Mouse (Mus musculus) intestine, embryonic 15.5 days (tissue): Measurements from ENCODE around the gene Ralb. TPM values are rescaled to one million over a fixed set of nuclear protein-coding genes. Genes with fewer than 3 reads are reported as not detected.

Experiments
- ATAC-seq: fragments of 200-750 bp; cut with Nextera tagmentation; 2 replicates; pipeline ENCODE4 v1.8.0; 2017; ENCODE audit warnings: moderate TSS enrichment, moderate library complexity
- H3K27ac ChIP-seq: fragments of 300-500 bp; sonication (generic); 2 replicates; pipeline ENCODE4 v1.5.1; 2015; ENCODE audit warnings: mild to moderate bottlenecking, inconsistent platforms
- H3K27me3 ChIP-seq: fragments of 300-500 bp; sonication (generic); replicated peaks from 2 replicates; pipeline ENCODE4 v1.6.1; 2015; ENCODE audit warnings: inconsistent platforms
- H3K36me3 ChIP-seq: fragments of 300-500 bp; sonication (generic); 2 replicates; pipeline ENCODE4 v1.6.1; 2015; ENCODE audit warnings: inconsistent platforms
- H3K4me1 ChIP-seq: fragments of 300-500 bp; sonication (generic); replicated peaks from 2 replicates; pipeline ENCODE4 v1.6.1; 2015; ENCODE audit warnings: inconsistent platforms
- H3K4me2 ChIP-seq: fragments of 300-500 bp; sonication (generic); replicated peaks from 2 replicates; pipeline ENCODE4 v1.6.1; 2015; ENCODE audit warnings: mild to moderate bottlenecking, inconsistent platforms
- H3K4me3 ChIP-seq: fragments of 300-500 bp; sonication (generic); replicated peaks from 2 replicates; pipeline ENCODE4 v1.5.1; 2015; ENCODE audit warnings: inconsistent platforms
- H3K9ac ChIP-seq: fragments of 300-500 bp; sonication (generic); 2 replicates; pipeline ENCODE4 v1.6.1; 2015; ENCODE audit warnings: inconsistent platforms
- H3K9me3 ChIP-seq: fragments of 300-500 bp; sonication (generic); 2 replicates; pipeline ENCODE4 v1.6.1; 2016; ENCODE audit warnings: inconsistent platforms
- WGBS: fragments of 180-500 bp; shearing (Covaris S2); methylation state at CpG from one replicate; pipeline ENCODE4 v1.1.7; 2015; 5-methylcytosine and 5-hydroxymethylcytosine counted together
- polyA plus RNA-seq: library from polyadenylated mRNA; unstranded; fragments of >200 nt; fragmentation: Nextera tagmentation; extraction: Ambion mirVana; gene quantifications from 2 replicates; pipeline ENCODE4 v1.2.1, GENCODE M21; 2015

Ralb gene
- polyA plus RNA-seq, 1 experiment from 2014 or later: 179 TPM

- Histone ChIP-seq H3K9me3 (no peaks in the 10 kb centered on the region), H3K4me2 (no peak overlapping the region), H3K4me1 (peaks cover 20% of the 10 kb centered on the region), H3K9ac (no peak overlapping the region), H3K27me3 (no peaks in the 10 kb centered on the region), H3K27ac (no peak overlapping the region), H3K4me3 (no peak overlapping the region), H3K36me3 (no peaks in the 10 kb centered on the region; the same call in 1 of the 2 replicates)
- WGBS: 64% methylated on average over 8 of the region's 8 CpGs
- no peak for ATAC-seq
Observed at GRCm38 (mm10) chr1:119501881-119502280, 2.7 kb downstream of the Ralb start.

DNA sequence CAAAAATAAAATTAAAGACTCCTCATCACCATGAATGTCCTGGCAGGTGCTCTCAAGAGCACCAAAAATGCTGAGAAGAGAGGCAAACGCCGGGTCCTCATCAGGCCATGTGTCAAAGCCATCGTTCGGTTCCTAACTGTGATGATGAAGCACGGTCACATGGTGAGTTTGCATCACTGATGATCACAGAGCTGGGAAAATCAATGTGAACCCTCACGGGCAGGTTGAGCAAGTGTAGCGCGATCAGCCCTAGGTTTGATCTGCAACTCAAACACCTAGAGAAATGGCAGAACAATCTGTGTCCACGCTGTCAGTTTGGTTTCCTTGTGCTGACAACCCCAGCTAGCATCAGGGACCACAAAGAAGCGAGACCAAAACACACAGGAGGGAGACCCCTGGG lies 5.1 kb downstream of the Ralb start:
- Histone ChIP-seq H3K4me3 (no peak overlapping the region), H3K9me3 (no peaks in the 10 kb centered on the region), H3K27ac (no peak overlapping the region), H3K9ac (no peak overlapping the region), H3K4me2 (no peak overlapping the region), H3K4me1 (peaks cover 26% of the 10 kb centered on the region), H3K36me3 (peaks cover 2% of the 10 kb centered on the region; the same call in 1 of the 2 replicates), H3K27me3 (no peaks in the 10 kb centered on the region)
- WGBS: 86% methylated on average over 10 of the region's 10 CpGs
- ATAC-seq: no peak

DNA sequence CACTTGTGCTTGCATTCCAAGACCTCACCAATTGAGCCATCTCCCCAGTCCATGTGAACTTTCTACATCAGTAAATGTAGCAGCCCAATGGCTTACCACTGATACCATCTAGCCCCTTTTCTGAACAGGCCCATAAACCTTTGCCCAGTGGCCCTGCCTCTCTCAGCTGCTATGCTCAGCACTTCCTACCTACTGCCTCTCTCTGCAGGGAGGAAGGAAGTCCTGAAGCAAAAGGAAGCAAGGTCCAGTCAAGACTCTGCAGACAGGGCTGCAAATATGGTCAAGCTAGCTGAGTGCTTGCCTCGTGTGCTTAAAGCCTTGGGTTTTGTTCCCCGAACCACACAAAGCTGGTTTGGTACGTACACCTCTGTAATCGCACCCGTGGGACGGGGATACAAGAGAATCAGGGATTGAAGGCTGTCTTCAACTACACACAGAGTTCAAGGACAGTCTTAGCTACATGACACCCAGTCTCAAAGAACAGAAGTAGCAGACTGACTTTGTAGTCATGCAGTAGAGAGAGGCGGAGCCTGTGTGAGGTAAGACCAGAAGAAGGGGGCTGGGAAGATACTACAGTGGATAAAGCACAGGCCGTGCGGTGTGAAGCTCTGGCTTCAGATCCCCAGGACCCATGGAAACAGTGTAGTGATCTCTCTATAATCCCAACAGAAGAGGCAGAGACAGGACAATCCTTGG lies 5.9 kb downstream of the Ralb start:
- H3K27ac ChIP-seq: peak overlapping the region; percentile 30; the same call in 1 of the 2 replicates
- WGBS: 77% methylated on average over 9 of the region's 9 CpGs
- no peak overlapping the region for H3K4me2 ChIP-seq

DNA sequence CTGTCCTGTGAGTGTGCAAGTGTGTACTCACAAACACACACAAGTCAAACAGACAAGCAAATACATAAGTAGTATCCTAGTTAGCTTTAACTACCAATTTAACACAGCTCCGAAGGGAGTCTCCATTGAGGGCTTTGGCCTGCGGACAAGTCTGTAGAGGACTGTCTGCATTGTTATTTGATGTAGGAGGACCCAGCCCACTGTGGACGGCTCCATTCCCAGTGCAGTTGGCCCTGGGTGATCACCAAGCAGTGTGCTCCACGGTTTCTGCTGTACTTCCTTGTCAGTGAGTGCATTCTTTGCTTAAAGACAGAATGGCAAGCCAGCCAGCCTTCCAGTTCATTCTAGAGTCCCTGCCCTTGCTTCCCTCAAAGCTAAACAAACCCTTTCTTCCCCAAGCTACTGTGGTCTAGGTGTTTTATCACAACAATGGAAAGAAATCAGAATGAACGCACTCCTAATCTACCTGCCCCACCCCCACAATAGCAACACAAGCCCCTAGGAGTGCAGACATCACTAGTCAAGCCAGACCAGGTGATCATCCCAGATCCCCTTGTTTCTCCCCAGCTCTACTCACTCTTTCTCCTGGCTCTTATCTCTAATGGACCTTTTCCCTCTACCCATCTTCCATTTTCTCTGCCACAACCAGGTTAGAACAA lies 7.1 kb downstream of the Ralb start:
- no peak overlapping the region for H3K4me3 ChIP-seq
- no peak for ATAC-seq
- WGBS: 76% methylated on average over 5 of the region's 5 CpGs
- peaks cover 2% of the 10 kb centered on the region; the same call in 1 of the 2 replicates for H3K36me3 ChIP-seq
- H3K4me2 ChIP-seq: no peak overlapping the region
- H3K4me1 ChIP-seq: peaks cover 23% of the 10 kb centered on the region
- H3K9me3 ChIP-seq: no peaks in the 10 kb centered on the region
- no peak overlapping the region for H3K27ac ChIP-seq
- H3K9ac ChIP-seq: no peak overlapping the region
- H3K27me3 ChIP-seq: no peaks in the 10 kb centered on the region

More for the DNA sequence above, 5.9 kb downstream of the Ralb start:
- Histone ChIP-seq H3K9me3 (no peaks in the 10 kb centered on the region), H3K4me1 (peaks cover 26% of the 10 kb centered on the region), H3K27me3 (no peaks in the 10 kb centered on the region), H3K9ac (no peak overlapping the region), H3K36me3 (peaks cover 2% of the 10 kb centered on the region; the same call in 1 of the 2 replicates), H3K4me3 (no peak overlapping the region)
- peak; percentile 68 for ATAC-seq

- H3K9ac ChIP-seq: no peak overlapping the region
- WGBS: 82% methylated on average over 6 of the region's 6 CpGs
- H3K4me2 ChIP-seq: no peak overlapping the region
- no peak overlapping the region for H3K27ac ChIP-seq
- H3K27me3 ChIP-seq: no peaks in the 10 kb centered on the region
- H3K9me3 ChIP-seq: no peaks in the 10 kb centered on the region
- H3K36me3 ChIP-seq: peaks cover 2% of the 10 kb centered on the region; the same call in 1 of the 2 replicates
- ATAC-seq: no peak
- peaks cover 36% of the 10 kb centered on the region for H3K4me1 ChIP-seq
- H3K4me3 ChIP-seq: no peak overlapping the region
Observed at GRCm38 (mm10) chr1:119495396-119495775, 9.2 kb downstream of the Ralb start.

- WGBS: 94% methylated on average over 9 of the region's 9 CpGs
- Histone ChIP-seq H3K4me3 (no peak overlapping the region), H3K9ac (no peak overlapping the region), H3K4me1 (peaks cover 36% of the 10 kb centered on the region), H3K36me3 (0 out of 2 replicates have a peak, but pooled peaks cover 2% of the 10 kb centered on the region), H3K9me3 (no peaks in the 10 kb centered on the region), H3K27ac (no peak overlapping the region), H3K4me2 (no peak overlapping the region), H3K27me3 (no peaks in the 10 kb centered on the region)
- ATAC-seq: no peak
Observed at GRCm38 (mm10) chr1:119494712-119495395, 9.7 kb downstream of the Ralb start.

DNA sequence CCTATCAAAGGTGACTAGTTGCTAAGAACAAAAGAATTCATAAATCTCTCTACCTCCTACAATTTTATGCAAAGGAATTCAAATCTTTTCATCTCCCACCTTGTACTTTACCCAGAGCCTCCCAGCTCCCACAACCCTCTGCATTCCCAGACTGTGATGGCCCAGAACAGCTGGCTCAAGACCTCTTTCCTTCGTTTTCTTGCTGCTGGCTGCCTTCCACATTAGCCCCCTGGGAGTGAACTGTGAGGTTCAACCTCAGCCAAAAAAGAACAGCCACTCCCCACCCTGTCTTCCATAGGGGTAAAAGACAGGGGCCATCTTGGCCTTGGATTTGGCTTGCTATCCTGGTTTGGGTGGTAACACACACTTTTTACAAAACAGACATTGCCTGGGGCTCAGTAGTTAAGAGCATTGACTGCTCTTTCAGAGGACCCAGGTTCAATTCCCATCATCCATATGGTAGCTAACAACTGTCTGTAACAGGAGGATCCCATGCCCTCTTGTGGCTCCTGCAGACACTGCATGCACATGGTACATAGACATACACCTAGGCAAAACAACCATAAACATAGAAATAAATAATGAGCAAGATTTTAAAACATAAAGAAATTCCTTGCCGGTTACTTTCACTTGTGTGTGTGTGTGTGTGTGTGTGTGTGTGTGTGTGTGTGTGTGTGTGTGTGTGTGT lies 10.4 kb downstream of the Ralb start:
- Histone ChIP-seq H3K4me3 (no peak overlapping the region), H3K4me2 (no peak overlapping the region), H3K9me3 (no peaks in the 10 kb centered on the region), H3K36me3 (0 out of 2 replicates have a peak, but pooled peaks cover 2% of the 10 kb centered on the region), H3K27ac (no peak overlapping the region), H3K4me1 (peaks cover 36% of the 10 kb centered on the region), H3K9ac (no peak overlapping the region), H3K27me3 (no peaks in the 10 kb centered on the region)
- WGBS: 71% methylated on average over 2 of the region's 2 CpGs
- ATAC-seq: no peak

DNA sequence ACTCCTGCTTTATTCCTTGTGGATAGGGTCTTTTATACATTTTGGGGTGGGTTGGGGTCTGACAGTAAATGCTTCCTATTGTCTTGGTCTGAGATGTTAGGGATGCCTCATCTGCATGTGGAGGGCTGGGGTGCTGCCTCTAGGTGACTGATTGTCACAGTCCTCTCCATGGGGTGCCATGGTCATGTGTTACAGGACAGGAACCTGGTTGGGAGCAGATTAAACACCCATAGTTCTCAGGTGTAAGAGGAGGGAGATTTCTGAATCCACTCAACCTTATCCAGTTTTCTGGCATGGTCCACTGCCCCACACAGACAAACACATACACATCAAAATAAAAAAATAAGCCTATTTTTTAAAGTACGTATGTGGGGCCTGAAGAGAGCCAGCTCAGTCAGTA lies 12.1 kb downstream of the Ralb start:
- H3K9me3 ChIP-seq: no peaks in the 10 kb centered on the region
- no peak for ATAC-seq

DNA sequence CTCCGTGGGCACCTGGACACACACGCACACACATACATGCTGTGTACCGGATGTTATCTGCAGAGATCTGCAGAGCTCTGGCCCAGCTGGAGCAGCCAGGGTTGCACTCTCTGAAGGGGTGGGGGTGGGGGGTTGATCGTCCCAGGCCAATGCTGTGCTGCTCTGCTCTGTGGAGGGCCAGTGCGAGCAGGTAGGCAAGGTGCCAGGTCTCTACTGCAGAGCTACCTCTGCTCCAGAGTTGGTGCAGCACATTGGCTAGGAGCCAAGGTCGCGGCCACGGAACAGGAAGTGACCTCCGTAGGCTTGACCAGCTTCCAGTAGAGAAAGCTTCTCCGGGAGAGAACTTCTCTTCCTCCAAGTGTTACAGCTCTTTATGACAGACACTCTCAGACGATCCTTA lies 12.5 kb downstream of the Ralb start:
- no peak overlapping the region for H3K9ac ChIP-seq
- no peak overlapping the region for H3K4me3 ChIP-seq
- H3K4me2 ChIP-seq: peak overlapping the region; percentile 40
- H3K9me3 ChIP-seq: no peaks in the 10 kb centered on the region
- 24% methylated on average over 11 of the region's 11 CpGs for WGBS
- H3K36me3 ChIP-seq: 0 out of 2 replicates have a peak, but pooled peaks cover 2% of the 10 kb centered on the region
- H3K27me3 ChIP-seq: no peaks in the 10 kb centered on the region
- peak; percentile 79 for ATAC-seq
- H3K27ac ChIP-seq: peak overlapping the region; percentile 52
- H3K4me1 ChIP-seq: peaks cover 28% of the 10 kb centered on the region

More for the DNA sequence above, 12.1 kb downstream of the Ralb start:
- Histone ChIP-seq H3K27ac (peak overlapping the region; percentile 52), H3K4me2 (peak overlapping the region; percentile 40), H3K9ac (no peak overlapping the region), H3K4me3 (no peak overlapping the region), H3K4me1 (peaks cover 30% of the 10 kb centered on the region), H3K36me3 (0 out of 2 replicates have a peak, but pooled peaks cover 2% of the 10 kb centered on the region), H3K27me3 (no peaks in the 10 kb centered on the region)
- 88% methylated on average over 1 of the region's 1 CpGs for whole genome bisulfite sequencing

- H3K4me1 ChIP-seq: peaks cover 26% of the 10 kb centered on the region
- H3K27ac ChIP-seq: no peak overlapping the region
- H3K4me3 ChIP-seq: no peak overlapping the region
- H3K9me3 ChIP-seq: no peaks in the 10 kb centered on the region
- no peak overlapping the region for H3K9ac ChIP-seq
- H3K27me3 ChIP-seq: no peaks in the 10 kb centered on the region
- no peak overlapping the region for H3K4me2 ChIP-seq
- 0 out of 2 replicates have a peak, but pooled peaks cover 2% of the 10 kb centered on the region for H3K36me3 ChIP-seq
- no peak for ATAC-seq
- WGBS: 72% methylated on average over 7 of the region's 7 CpGs
Observed at GRCm38 (mm10) chr1:119490765-119491164, 13.8 kb downstream of the Ralb start.

- 59% methylated on average over 10 of the region's 10 CpGs for WGBS
- Histone ChIP-seq H3K4me1 (peaks cover 21% of the 10 kb centered on the region), H3K27me3 (no peaks in the 10 kb centered on the region), H3K4me2 (no peak overlapping the region), H3K9me3 (no peaks in the 10 kb centered on the region), H3K4me3 (no peak overlapping the region), H3K9ac (no peak overlapping the region), H3K36me3 (no peaks in the 10 kb centered on the region), H3K27ac (no peak overlapping the region)
- no peak for ATAC-seq
Observed at GRCm38 (mm10) chr1:119487917-119488590, 16.5 kb downstream of the Ralb start.
